Mouse (Mus musculus): ENCODE results near the gene Pgpep1. TPM values are rescaled to one million over a fixed set of nuclear protein-coding genes. Genes with fewer than 3 reads are reported as not detected.

Gene Pgpep1
- polyA plus RNA-seq, 1 experiment from 2014 or later: 102 TPM

DNA sequence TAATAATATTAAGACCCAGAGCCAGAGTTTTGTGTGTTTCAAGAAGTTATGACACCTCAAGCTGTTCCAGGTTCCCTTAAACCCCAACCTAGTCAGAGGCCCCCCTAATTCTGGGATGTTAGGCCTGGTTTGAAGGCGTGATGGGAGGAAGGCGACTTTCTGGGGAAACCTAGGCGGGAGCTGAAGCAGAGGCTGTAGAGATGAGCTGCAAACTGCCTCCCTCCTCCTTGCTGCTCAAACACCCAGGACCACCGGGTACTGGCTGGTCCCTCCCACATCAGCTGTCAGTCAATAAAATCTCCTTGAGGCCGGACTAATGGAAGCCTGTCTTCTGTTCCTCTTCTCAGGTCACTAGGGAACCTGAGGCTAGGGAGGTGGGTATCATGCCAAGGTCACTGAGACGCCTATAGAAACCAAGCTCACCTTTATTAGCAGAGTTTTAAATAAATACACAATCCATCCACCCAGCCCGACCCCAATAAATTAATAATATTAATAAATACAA is 31.1 kb downstream of the Pgpep1 start:
- peak overlapping the region; percentile 76 for H3K27ac ChIP-seq (replicated peaks)
- H3K36me3 ChIP-seq: no peaks in the 10 kb centered on the region
- 59% methylated on average over 7 of the region's 7 CpGs for WGBS
- H3K4me3 ChIP-seq: peak overlapping the region; percentile 45
- H3K27me3 ChIP-seq: peaks cover 13% of the 10 kb centered on the region
- peaks cover 25% of the 10 kb centered on the region for H3K4me1 ChIP-seq (replicated peaks)
- H3K9ac ChIP-seq: peak overlapping the region; percentile 71
- H3K4me2 ChIP-seq: peak overlapping the region; percentile 62
- H3K9me3 ChIP-seq: no peaks in the 10 kb centered on the region
- peak; percentile 8; the same call in 1 of the 2 replicates for ATAC-seq (ENCODE audit: low read depth)

- no peaks in the 10 kb centered on the region for H3K9me3 ChIP-seq
- peaks cover 25% of the 10 kb centered on the region for H3K4me1 ChIP-seq (replicated peaks)
- 84% methylated on average over 5 of the region's 5 CpGs for WGBS
- no peak for ATAC-seq (ENCODE audit: low read depth)
- no peak overlapping the region for H3K9ac ChIP-seq
- no peak overlapping the region for H3K4me3 ChIP-seq
- H3K27me3 ChIP-seq: peaks cover 15% of the 10 kb centered on the region
- H3K4me2 ChIP-seq: no peak overlapping the region
- no peak overlapping the region for H3K27ac ChIP-seq (replicated peaks)
- no peaks in the 10 kb centered on the region for H3K36me3 ChIP-seq
Observed at GRCm38 (mm10) chr8:70627041-70627440, 33.1 kb downstream of the Pgpep1 start.

- no peak overlapping the region for H3K4me3 ChIP-seq
- H3K27me3 ChIP-seq: peaks cover 20% of the 10 kb centered on the region
- no peak overlapping the region for H3K27ac ChIP-seq (replicated peaks)
- no peak overlapping the region for H3K4me2 ChIP-seq
- H3K9me3 ChIP-seq: no peaks in the 10 kb centered on the region
- no peak overlapping the region for H3K9ac ChIP-seq
- H3K4me1 ChIP-seq (replicated peaks): peaks cover 12% of the 10 kb centered on the region
- H3K36me3 ChIP-seq: no peaks in the 10 kb centered on the region
- no peak for ATAC-seq (ENCODE audit: low read depth)
- 24% methylated on average over 5 of the region's 5 CpGs for WGBS
Observed at GRCm38 (mm10) chr8:70625104-70625503, 35.1 kb downstream of the Pgpep1 start.

- ATAC-seq (ENCODE audit: low read depth): no peak
- peaks cover 20% of the 10 kb centered on the region for H3K27me3 ChIP-seq
- no peak overlapping the region for H3K4me2 ChIP-seq
- H3K9me3 ChIP-seq: no peaks in the 10 kb centered on the region
- no peaks in the 10 kb centered on the region for H3K4me1 ChIP-seq (replicated peaks)
- H3K27ac ChIP-seq (replicated peaks): no peak overlapping the region
- no peaks in the 10 kb centered on the region for H3K36me3 ChIP-seq
- H3K4me3 ChIP-seq: no peak overlapping the region
- H3K9ac ChIP-seq: no peak overlapping the region
- 58% methylated on average over 3 of the region's 3 CpGs for WGBS
Observed at GRCm38 (mm10) chr8:70622220-70622619, 38.0 kb downstream of the Pgpep1 start.

DNA sequence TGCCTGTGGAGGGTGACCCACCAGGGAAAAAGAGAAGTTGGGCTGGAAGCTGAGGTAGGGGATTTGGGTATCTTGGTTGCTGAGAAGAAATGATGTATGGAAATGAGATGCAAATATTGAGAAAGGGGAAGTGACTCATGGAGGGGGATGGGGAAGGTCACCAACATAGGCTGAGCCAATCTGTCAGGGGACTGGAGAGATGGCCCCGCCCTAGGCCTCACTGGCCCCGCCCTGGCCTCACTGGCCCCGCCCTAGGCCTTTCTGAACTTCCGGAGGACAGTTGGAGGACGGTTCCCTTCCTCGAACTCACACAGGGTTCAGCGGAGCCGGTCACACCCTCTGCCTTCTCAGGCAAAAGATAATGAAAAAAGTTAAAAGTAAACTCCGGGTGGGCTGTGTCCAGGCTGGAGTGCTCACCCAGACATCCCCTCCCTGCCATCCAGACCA is 41.3 kb downstream of the Pgpep1 start:
- WGBS: 29% methylated on average over 9 of the region's 9 CpGs
- Histone ChIP-seq H3K36me3 (no peaks in the 10 kb centered on the region), H3K27ac (replicated peaks) (no peak overlapping the region), H3K27me3 (peaks cover 20% of the 10 kb centered on the region), H3K9ac (no peak overlapping the region), H3K9me3 (no peaks in the 10 kb centered on the region), H3K4me3 (no peak overlapping the region), H3K4me1 (replicated peaks) (no peaks in the 10 kb centered on the region), H3K4me2 (no peak overlapping the region)
- ATAC-seq (ENCODE audit: low read depth): no peak

- 83% methylated on average over 11 of the region's 11 CpGs for WGBS
- no peak overlapping the region for H3K9ac ChIP-seq
- H3K4me2 ChIP-seq: no peak overlapping the region
Observed at GRCm38 (mm10) chr8:70617985-70618384, 42.2 kb downstream of the Pgpep1 start.

GRCm38 (mm10) chr8:70616645-70617044 is 43.5 kb downstream of the Pgpep1 start:
- Histone ChIP-seq H3K4me3 (no peak overlapping the region), H3K9me3 (no peaks in the 10 kb centered on the region), H3K4me1 (replicated peaks) (peaks cover 5% of the 10 kb centered on the region), H3K27me3 (peaks cover 11% of the 10 kb centered on the region), H3K9ac (no peak overlapping the region), H3K36me3 (no peaks in the 10 kb centered on the region), H3K4me2 (no peak overlapping the region), H3K27ac (replicated peaks) (no peak overlapping the region)
- WGBS: 61% methylated on average over 11 of the region's 11 CpGs
- ATAC-seq (ENCODE audit: low read depth): no peak

More at GRCm38 (mm10) chr8:70617985-70618384, 42.2 kb downstream of the Pgpep1 start:
- Histone ChIP-seq H3K4me3 (no peak overlapping the region), H3K27me3 (peaks cover 20% of the 10 kb centered on the region), H3K27ac (replicated peaks) (no peak overlapping the region), H3K36me3 (no peaks in the 10 kb centered on the region), H3K9me3 (no peaks in the 10 kb centered on the region), H3K4me1 (replicated peaks) (no peaks in the 10 kb centered on the region)
- no peak for ATAC-seq (ENCODE audit: low read depth)

- Histone ChIP-seq H3K4me1 (replicated peaks) (peaks cover 13% of the 10 kb centered on the region), H3K4me2 (no peak within 1 kb of the TSS), H3K36me3 (no peaks in the 10 kb centered on the region), H3K4me3 (no peak within 1 kb of the TSS), H3K27ac (replicated peaks) (no peak within 1 kb of the TSS), H3K9ac (no peak within 1 kb of the TSS), H3K9me3 (no peaks in the 10 kb centered on the region), H3K27me3 (peaks cover 7% of the 10 kb centered on the region; the same call in 1 of the 2 replicates)
- ATAC-seq (ENCODE audit: low read depth): no peak
- WGBS: 91% methylated on average over 3 of the region's 3 CpGs
Observed at GRCm38 (mm10) chr8:70615894-70616293, 44.3 kb downstream of the Pgpep1 start, which contains the start of gene Lrrc25. Gene Lrrc25, plus strand, starts transcription at chr8:70616155.

DNA sequence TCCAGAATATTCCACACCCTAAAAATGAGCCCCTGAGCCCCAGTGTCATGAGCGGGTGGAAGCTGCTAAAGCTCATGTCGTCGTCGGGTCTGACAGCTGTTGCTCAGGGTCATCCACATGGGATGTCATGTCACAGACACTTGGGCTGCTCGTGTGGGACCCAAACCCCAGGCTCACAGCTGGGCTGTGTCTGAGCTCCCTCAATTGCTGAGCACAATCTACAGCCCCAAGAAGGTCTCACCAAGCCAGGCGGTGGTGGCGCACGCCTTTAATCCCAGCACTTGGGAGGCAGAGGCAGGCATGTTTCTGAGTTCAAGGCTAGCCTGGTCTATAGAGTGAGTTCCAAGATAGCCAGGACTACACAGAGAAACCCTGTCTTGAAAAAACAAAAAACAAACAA is 44.9 kb downstream of the Pgpep1 start:
- H3K27ac ChIP-seq (replicated peaks): no peak overlapping the region
- peaks cover 19% of the 10 kb centered on the region for H3K4me1 ChIP-seq (replicated peaks)
- H3K9ac ChIP-seq: no peak overlapping the region
- no peaks in the 10 kb centered on the region for H3K36me3 ChIP-seq
- WGBS: 86% methylated on average over 8 of the region's 8 CpGs
- H3K27me3 ChIP-seq: peaks cover 2% of the 10 kb centered on the region; the same call in 1 of the 2 replicates
- no peak overlapping the region for H3K4me2 ChIP-seq
- H3K4me3 ChIP-seq: no peak overlapping the region
- H3K9me3 ChIP-seq: no peaks in the 10 kb centered on the region
- no peak for ATAC-seq (ENCODE audit: low read depth)

DNA sequence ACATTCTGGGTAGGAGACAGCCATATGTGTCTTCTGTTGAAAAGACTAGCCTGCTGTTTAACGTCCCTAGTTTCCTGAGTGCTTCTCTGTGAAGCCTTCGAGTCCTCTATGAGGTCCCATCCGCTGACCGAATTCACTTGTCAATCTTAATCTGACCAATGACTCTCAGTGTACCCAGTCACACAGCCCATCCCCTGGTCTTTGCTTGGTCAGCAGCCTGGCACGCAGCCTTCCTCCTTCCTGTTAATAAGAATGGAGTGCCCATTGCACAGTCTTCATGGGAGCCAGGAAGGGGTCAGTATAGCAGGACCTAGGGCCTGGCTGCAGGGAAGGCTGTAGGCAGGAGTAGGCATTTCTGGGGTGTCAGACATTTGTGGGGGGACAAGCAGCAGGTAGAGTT is 45.7 kb downstream of the Pgpep1 start:
- no peak overlapping the region for H3K4me2 ChIP-seq
- no peak overlapping the region for H3K9ac ChIP-seq
- H3K27me3 ChIP-seq: no peaks in the 10 kb centered on the region
- no peak for ATAC-seq (ENCODE audit: low read depth)
- peaks cover 27% of the 10 kb centered on the region for H3K4me1 ChIP-seq (replicated peaks)
- H3K36me3 ChIP-seq: no peaks in the 10 kb centered on the region
- H3K9me3 ChIP-seq: no peaks in the 10 kb centered on the region
- WGBS: 63% methylated on average over 5 of the region's 5 CpGs
- no peak overlapping the region for H3K27ac ChIP-seq (replicated peaks)
- no peak overlapping the region for H3K4me3 ChIP-seq

GRCm38 (mm10) chr8:70613763-70614162 is 46.4 kb downstream of the Pgpep1 start:
- WGBS: 11% methylated on average over 1 of the region's 1 CpGs

DNA sequence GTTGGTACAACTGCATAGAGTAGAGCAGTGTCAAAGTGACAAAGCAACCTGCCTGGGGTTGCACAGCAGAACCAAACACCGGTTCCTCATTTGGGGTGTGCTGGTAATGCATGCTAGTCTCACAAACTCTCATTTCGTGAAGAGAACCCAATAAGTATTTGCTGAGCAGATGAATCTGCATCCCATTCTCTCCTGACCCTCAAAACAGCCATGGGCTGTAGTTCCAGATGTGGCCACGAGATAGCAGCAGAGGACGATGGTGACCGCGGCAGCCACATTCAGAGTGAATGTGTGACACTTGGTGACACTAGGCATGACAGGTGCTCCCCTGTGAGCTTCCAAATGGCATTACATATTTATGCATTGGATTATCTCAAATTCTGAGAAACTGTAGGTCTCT is 48.3 kb downstream of the Pgpep1 start:
- Histone ChIP-seq H3K36me3 (no peaks in the 10 kb centered on the region), H3K4me1 (replicated peaks) (peaks cover 49% of the 10 kb centered on the region), H3K27me3 (no peaks in the 10 kb centered on the region), H3K4me2 (peak overlapping the region; percentile 88), H3K9me3 (no peaks in the 10 kb centered on the region), H3K9ac (peak overlapping the region; percentile 61), H3K27ac (replicated peaks) (peak overlapping the region; percentile 70), H3K4me3 (peak overlapping the region; percentile 82)
- under 1% methylated on average over 6 of the region's 6 CpGs for WGBS
- 0 out of 2 replicates have a peak, but pooled peaks have one; percentile 0 for ATAC-seq (ENCODE audit: low read depth)

More at GRCm38 (mm10) chr8:70613763-70614162, 46.4 kb downstream of the Pgpep1 start:
- no peaks in the 10 kb centered on the region for H3K9me3 ChIP-seq
- H3K9ac ChIP-seq: no peak overlapping the region
- H3K27me3 ChIP-seq: no peaks in the 10 kb centered on the region
- no peak overlapping the region for H3K4me3 ChIP-seq
- no peak overlapping the region for H3K4me2 ChIP-seq
- ATAC-seq (ENCODE audit: low read depth): no peak
- no peak overlapping the region for H3K27ac ChIP-seq (replicated peaks)
- H3K36me3 ChIP-seq: no peaks in the 10 kb centered on the region
- peaks cover 34% of the 10 kb centered on the region for H3K4me1 ChIP-seq (replicated peaks)

Data from neural tube, embryonic 13.5 days (tissue).